Mouse (Mus musculus) frontal cortex, postnatal 14 days (tissue): ENCODE measurements at regions not wholly inside any gene's neighbourhood (a gene's known extent, or its start where the extent isn't known, plus 50 kb on each side); places are given as distances from the start of the nearest gene placed in this dataset.

Source experiments
- DNase-seq, 2 experiments: peaks; one replicate each; pipeline ENCODE4 v3.0.0; 2022; ENCODE audit warnings: low spot score in 2 of 2

DNA sequence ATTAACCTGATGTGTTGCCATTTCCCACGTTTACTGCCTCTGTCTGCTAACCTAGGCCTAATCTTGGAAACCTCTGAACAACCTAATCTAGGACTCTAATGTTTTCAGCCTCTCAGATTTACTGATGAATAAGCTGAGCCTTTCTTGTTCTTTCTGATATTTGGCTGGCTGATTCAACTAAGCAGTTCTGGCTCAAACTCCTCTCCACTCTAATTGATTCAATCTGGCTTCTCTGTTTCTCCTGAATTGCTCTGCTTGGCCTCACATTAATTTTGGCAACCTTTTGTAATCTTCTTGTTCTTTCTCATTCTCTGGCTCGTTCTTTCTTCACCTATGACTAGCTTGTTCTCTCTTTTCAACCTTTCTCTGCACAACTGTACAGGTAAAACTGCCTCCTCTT is 1561.2 kb upstream of the Zeb2 start:
- no peak for DNase-seq

DNA sequence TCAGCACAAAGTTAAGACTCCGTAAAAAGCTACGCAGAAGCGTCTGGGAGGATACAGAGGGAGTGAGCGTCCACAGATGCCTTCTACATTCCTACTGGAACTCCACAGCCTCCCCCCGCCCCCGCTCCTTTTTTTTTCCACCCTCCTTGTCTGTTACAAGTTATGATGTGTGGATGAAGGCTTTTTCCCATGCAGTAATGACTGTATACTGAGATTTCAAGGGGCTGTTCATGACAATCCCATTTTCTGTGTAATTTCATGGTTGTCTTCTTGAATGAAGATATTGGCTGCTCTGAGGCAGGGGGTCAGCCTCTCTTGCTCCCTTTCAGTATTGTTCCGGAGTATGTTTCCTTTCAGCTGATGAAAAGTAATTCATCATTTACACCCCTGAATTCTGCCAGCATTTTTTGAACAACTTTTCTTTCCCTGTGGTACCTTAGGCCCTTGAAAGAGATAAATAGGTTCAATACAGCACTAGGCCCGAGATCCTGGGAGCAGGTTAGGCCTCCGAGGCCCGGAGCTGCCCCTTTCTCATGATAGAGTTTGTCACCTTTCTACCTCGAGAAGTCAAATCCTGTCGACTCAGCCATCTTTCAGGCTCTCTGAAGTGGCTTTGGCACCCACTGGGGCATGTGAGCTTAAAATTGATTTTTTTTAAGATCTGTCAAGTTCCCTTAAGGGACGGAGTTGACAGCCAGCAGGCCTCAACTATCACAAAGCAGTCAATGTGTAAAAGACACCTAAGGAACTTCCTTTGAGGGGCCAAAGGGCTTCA is 1552.5 kb upstream of the Zeb2 start:
- no peak for DNase-seq

DNA sequence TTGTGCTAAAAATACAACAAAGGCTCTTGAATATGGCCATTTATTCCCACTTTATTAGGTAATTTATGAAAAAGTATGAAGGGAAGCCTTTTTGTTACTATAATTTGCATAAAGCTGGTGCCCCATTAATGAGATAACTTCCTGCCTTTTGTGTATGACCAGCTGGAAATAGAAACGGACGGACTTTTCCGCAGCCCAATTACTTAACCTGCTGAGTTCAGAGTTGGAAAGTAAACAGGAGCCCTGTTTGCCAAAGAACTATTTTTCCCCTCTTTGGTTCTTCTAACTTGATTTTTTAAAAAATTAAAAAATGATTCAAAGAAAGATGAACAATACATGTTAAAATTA is 1549.8 kb upstream of the Zeb2 start:
- DNase-seq, result no peak

DNA sequence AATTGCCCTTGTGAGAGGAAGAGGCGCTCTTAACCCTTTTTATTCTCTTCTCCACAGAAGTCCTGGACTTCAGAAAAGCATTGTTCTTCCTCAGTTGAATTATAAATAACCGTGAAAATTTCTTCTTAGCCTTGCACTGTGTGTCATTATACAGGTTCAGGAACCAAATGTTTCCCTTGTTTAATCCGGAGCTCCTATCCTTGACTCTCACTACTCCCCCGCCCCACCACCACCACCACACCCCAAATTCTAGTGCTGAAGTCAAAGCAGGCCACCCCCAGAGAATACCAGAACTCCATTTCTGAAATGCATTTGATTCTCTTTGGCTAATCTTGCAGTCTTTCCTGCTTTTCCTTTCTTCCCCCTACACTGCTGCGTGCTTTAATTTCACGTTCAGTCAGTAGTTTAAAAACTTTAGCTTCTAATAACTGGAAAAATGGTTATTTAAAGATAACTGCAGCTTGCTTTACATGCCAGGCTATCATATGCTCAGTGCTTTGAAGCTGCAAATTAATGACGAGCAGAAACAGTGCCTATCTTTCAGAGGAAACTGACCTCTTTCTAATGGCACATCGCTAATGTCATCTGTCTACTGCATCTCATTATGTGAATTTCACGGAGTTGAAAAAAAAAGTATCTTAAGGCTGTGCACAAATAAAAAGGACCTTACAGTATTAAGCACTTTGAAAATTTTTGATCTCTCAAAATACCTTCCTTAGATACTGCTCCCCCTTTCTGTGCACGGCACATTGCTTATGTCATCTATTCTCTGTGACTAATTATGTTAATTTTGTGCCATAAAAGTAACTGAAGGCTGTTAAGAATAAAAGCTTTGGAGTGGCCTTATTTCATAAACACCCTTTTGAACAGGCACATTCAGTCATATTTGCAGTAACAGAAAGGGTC is 1549.1 kb upstream of the Zeb2 start:
- DNase-seq, result no peak

DNA sequence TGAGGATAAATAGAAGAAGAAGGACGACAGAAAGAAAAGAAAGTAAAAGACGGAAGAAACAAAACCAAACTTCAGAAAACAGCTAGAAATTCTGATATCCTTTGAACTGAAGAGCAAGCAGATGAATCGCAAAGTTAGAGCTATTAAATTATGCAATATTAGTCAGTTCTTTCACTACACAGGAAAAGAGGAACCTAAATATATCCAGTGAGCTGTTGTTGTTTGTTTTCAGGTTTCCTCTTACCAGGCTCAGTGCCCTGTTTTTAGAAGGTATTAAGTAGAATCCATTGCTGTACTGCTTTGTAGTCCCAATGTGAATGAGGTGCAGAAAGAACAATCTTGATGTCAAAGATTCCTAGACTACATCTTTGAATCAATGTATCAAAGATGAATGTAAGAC is 1544.7 kb upstream of the Zeb2 start:
- DNase-seq, result no peak

DNA sequence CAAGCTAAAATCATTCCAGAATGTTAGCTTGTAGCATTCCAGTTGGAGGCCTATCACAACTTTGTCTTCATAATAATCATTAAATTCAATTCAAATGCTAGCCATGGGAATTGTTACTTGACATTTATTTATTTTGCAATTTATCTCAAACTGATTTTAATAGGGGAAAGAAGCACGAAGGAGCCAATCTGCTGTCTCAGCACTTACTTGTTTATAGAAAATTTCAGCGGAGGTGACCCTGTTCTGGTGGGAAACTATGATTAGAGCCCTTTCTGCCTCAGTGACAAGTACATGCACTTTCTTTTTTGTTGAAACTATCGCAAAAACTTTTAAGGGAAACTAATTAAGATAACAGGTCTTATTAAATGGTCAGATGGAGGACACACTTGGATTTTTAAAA is 1543.4 kb upstream of the Zeb2 start:
- DNase-seq, result no peak

DNA sequence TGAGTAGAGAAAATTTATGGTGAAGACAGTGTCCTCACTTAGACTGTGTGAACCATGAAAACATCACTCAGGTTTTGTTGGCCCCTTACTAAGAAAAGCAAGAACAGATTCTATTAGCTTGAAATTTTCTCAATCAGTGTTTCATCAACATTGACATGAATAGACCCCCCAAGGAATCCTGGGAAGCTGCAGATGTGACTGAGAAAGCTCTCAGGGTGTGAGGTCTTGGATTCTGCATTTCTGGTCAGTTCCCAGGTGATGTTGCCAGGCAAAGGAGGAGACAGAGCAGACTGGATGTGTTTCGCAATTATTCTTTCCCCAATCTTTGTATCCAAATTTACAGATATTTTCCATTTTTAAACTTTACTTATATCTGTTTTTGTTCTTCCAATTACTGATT is 1538.1 kb upstream of the Zeb2 start:
- DNase-seq, result no peak

DNA sequence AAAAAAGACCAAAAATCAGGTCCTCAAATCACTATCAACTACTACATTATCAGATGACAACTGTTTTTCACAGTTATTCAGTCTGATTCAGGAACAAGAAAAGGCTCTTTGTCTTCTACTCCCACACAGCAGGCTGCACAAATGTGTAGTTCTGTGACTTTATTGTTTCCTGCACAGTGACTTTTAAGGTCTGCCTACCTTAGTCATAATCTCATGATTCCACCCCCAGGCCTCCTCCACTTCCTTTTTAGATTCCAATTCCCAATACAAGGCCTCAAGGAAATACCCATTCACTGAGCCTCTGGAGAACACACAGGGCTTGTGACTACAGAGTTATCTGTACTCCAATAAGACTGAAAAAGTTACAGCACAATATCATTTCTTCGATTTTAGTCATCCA is 1535.4 kb upstream of the Zeb2 start:
- no peak for DNase-seq

DNA sequence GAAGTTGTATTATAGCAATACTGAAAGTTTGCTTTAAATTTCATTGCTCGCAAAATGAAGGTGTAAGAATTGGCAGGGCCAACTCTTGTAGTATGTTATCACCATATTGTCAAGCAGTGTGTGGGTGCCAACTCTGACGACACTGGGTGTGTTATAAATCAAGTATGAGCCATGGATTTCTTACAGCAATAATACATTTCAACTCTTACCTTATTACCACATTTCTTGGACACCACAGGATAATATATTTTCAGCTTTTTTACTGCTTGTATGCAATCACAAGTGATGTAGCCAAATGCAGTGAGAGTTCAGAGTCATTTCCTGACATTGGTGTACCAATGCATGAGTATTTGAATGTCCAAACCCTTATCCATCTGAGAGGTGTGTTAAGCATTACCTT is 1529.2 kb upstream of the Zeb2 start:
- no peak for DNase-seq

DNA sequence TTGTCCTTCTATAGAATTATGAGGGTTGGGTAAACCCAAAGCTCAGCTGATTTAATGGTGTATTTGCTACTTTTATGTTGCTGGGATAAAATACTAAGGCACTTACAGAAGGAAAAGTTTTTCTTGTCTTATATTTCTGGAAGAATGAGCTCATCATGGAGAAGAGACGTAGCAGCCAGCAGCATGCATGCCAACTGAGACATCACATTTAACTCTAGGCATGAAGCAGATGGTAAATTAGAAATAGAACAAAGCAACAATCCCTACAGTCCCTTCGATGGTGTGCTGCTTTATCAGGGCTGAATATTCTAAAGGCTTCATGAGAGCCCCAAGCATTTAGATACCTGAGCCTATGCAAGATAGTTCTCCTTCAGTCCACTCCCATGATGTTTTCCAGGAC is 1492.0 kb upstream of the Zeb2 start:
- no peak for DNase-seq

DNA sequence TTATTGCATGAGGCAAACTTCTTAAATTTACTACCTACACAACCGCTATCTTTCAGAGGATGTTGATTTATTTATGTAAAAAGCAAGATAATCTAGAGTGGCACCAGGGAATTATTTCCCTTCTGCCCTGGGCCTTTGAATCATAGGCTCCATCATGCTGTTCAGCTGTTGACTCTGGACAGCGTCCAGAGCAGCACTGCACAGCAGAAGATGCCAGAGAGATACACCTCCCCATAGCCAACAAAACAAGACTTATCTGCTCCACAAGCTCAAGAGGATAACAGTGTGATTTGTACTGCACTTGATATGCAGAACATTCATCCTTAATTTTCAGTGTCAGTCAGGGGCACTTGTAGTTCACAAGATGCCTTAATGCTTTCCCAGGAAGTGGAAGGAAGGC is 1464.6 kb upstream of the Zeb2 start:
- no peak for DNase-seq

DNA sequence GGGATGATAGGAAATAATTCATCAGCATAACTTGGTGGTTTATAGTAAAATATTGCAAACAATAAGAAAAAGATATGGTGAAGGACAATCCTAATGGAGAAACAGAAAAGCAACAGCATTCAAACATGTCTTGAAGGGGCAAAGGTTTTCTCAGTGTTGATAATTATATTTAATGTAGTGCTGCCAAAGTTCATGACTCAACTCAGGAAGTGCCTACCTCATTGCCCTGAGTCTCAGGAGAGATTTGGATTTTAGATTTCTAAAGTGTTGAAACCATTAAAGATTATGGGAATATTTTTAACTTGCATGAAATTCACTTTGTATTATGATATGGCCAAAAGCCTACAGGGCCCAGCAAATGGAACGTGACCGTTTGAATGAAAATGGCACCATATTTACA is 1453.2 kb upstream of the Zeb2 start:
- DNase-seq, result no peak

DNA sequence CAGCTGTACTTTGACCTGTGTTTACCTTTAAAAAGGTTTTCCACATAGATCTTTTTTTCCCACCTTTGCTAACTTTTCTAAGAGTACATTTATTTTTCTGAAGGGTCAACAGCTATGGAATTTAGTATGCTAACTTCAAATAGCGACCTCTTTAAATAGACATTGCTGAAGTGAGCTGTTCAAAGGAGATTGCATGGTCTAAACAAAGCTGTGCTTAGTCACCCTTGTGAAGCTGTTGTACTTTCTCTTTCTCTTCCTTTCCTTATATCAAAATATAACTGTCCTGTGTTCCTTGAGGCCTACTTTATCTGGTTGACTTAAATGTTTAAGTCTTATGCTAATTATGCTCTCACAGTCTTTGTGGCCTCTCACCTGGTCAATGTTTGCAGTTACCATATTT is 1416.2 kb upstream of the Zeb2 start:
- no peak for DNase-seq

DNA sequence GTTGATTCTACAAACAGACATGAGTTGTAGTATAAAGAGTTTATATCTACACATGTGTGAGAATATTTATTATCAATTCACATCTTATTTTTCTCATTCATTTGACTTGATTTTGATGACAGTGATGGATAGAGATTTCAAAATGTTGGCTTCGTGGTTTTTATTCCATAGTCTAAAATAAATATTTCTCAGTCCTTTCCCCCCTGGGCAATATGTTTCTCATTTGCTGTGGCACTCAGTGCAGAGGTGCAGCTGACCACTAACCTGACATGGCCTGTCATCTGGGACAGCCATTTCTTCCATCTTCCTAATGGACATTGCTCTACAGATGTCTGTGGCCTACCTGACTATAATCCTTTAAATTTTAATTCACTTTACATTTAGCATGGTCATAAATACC is 1413.5 kb upstream of the Zeb2 start:
- no peak for DNase-seq

DNA sequence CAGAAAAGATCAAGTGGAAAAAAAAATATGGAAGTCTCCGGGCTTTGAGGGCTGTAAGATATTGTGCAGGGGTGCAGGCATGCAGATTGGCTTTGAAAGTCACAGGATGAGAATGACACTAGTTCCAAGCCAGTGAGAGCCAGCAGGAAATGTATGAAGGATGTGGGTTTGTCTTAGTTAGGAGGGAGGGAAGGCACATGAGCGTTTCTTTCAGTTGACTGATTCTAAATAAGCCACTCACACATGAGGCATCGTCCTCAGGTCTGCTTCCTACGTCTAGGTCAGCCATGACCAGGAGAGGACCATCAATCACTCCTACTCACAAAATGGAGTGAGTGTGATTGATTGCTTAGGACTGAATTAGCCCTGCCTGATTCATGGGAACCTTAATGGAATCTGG is 1408.0 kb upstream of the Zeb2 start:
- no peak for DNase-seq

DNA sequence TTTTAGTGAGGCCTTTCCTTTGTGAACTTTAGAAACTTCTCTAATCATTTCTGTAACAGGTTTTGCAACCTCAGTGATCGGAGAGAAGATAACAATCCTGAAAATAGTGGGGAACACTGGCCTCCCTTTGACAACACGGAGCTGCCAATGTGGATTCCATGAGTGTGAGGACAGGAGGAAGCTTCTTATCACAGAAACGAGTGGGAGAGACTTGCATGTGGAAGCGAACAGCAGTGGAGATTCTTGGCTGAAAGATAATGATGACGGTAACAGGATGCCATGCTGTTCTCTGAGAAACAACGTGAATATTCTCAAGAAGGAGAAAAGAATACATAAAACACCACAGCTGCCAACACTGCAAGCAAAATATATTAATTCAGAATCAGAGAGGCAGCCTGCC is 1407.4 kb upstream of the Zeb2 start:
- DNase-seq, result no peak

DNA sequence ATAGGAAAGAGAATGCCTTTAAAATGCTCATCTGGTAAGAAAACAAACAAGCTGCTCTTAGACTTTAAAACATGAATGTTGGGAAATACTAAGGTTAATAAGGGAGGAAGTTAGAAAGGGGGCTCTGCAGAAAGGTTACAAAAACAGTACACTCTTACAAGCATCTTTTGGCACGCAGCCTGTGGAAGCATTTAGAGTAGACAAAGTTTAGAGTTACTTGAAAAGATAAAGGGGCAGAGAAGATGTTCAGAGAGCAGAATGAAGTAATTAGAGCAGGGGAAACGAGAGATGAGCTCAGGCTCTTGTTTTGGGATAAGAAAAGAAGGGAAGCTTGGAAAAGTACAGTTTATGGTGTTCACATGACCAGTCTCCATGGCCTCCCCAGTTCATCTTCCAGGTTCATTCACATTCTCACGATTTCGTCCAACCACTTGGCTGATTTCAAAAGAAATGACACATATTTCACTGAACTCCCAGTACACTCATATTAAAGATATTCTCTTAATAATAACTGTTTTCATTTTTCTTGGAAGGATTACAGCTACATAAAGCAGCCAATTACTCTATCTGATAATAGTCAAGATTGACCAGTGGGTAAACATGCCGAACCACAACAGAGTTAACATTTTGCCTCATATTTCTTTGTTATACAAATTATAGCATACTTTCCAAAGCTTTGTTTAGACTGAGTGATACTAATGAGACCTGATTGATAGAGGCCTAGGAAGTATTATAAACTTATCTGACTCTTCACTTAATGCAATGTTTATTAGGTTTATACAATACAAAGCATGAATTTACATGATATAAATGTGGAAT is 1404.2 kb upstream of the Zeb2 start:
- no peak for DNase-seq

DNA sequence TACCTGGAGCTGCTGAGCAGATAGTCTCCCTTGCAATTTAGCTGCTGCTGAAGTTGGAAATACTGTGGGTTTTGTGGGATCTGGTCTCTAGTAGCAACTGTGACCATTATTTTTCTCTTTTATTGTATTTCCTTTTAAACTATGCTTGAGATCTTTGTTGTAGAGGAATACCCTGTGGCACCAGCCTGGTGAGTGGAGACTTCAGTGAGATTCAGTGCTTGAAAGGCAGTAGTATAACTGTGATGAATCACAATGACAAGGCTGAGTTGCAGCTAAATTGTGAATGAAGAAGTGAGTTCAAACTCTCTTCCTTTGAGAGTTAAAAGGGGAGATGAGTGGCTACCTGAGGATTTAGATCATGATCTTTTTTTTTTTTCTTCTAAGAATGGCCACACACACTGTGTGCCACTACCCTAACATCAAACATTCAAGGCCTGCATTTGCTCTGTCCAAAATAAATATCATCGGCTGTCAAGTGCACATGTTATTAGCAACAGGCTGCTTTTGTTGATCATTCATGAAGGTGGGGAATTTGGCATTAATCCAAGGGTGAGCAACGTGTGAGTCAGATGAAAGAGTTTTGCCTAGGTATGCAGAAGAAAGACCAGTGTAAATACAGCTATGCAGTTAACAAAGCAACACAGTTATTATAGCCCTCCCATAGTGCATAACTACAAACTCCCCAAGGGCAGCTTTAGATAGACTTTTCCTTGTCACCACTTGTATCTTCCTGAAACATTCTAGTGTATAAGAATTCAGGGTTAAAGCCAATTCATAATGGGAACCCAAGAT is 1395.2 kb upstream of the Zeb2 start:
- DNase-seq, result no peak

DNA sequence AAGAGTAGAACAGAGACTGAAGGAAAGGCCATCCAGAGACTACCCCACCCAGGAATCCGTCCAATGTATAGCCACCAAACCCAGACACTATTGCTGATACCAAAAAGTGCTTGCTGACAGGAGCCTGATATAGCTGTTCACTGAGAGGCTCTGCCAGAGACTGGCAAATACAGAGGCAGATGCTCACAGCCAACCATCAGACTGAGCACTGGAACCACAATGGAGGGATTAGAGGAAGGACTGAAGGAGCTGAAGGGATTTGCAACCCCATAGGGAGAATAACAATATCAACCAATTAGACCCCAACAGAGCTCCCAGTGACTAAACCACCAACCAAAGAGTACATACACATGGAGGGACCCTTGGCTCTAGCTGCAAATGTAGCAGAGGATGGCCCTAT is 1389.8 kb upstream of the Zeb2 start:
- DNase-seq, result no peak

DNA sequence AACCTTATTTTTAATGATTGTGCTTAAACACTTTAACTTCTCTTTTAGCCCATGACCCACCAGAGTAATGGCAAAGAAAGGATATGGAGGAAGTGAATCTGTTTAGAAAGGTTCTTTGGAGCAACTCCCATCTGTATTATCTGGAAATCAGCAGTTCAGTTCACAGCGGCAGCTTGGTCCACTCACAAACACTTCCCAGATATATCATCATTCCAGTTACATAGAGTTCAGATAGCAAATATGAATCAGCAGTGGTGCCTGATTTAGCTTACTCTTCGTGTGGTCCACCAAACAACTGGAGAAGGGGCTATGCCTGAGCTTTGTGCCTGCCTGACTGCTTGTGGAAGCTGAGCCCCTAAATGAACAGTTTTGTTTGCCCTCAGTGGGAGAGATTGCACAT is 1385.9 kb upstream of the Zeb2 start:
- DNase-seq, result no peak

DNA sequence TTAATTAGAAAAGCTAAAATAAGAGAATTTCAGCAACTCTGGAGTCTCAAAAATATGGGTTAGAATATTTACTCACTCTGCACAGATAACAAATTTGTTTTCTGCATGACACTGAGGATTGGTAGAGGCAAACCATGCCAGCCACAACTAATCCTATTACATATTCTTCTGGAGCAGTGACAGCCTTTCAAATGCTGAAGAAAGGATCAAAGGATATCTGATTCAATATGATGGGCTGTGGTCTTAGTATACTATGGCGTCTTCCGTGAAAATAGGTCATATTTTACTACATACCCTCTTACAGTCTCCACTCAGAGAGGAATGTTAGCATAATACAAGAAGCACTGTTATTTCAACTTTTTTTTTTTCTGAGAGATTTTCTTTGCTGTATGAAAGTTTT is 1375.1 kb upstream of the Zeb2 start:
- no peak for DNase-seq

DNA sequence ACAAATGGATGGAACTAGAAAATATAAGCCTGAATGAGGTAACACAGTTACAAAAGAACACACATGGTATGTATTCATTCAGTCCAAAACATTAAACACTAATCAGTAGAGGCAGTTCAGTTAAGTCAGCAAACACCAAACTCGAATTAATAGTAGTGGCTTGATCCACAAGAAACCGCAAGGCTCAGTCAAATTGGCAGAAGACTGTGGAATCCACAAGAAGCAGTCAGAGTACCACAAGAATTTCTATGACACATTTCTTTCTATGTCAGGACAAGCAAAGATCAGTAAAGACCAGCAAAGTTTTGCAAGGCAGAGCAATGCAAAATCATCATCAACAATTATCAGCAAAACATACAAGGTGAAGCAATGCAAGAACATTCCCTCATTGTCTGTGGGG is 1373.9 kb upstream of the Zeb2 start:
- DNase-seq, result no peak
